Mouse (Mus musculus) ovary, adult 18-20 months (tissue): ENCODE data around the gene Atp8b5.

ENCODE experiments used
- DNase-seq: peaks from one replicate; pipeline ENCODE4 v3.0.0; 2022; ENCODE audit warnings: low spot score, mixed read lengths

Atp8b5 gene

GRCm38 (mm10) chr4:43266623-43267322, at the start of gene Atp8b5:
Gene Atp8b5 (plus strand): TSS chr4:43267159.
- peak; percentile 82 for DNase-seq

- DNase-seq, result no peak
These were observed 49.0 kb upstream of the Atp8b5 start for GRCm38 (mm10) chr4:43217997-43218396.

GRCm38 (mm10) chr4:43231821-43232220, 35.1 kb upstream of the Atp8b5 start:
- DNase-seq, result no peak

- DNase-seq, result no peak
These were observed 34.0 kb upstream of the Atp8b5 start for GRCm38 (mm10) chr4:43232985-43233384.

GRCm38 (mm10) chr4:43233489-43233888, 33.5 kb upstream of the Atp8b5 start:
- DNase-seq, result no peak

- DNase-seq, result no peak
These were observed 30.1 kb upstream of the Atp8b5 start for GRCm38 (mm10) chr4:43236898-43237297.

- DNase-seq, result no peak
These were observed 26.2 kb upstream of the Atp8b5 start for GRCm38 (mm10) chr4:43240716-43241115.

GRCm38 (mm10) chr4:43244022-43244421, 22.9 kb upstream of the Atp8b5 start:
- DNase-seq, result no peak

- DNase-seq, result no peak
These were observed 21.2 kb upstream of the Atp8b5 start for GRCm38 (mm10) chr4:43245776-43246175.

GRCm38 (mm10) chr4:43248026-43248425, 18.9 kb upstream of the Atp8b5 start:
- DNase-seq, result no peak

GRCm38 (mm10) chr4:43248909-43249308, 18.1 kb upstream of the Atp8b5 start:
- no peak for DNase-seq

GRCm38 (mm10) chr4:43251269-43251668, 15.7 kb upstream of the Atp8b5 start:
- DNase-seq, result no peak

GRCm38 (mm10) chr4:43257040-43257439, 9.9 kb upstream of the Atp8b5 start:
- DNase-seq, result no peak

- peak; percentile 9 for DNase-seq
These were observed 8.4 kb upstream of the Atp8b5 start for GRCm38 (mm10) chr4:43258556-43258955.

GRCm38 (mm10) chr4:43259435-43259834, 7.5 kb upstream of the Atp8b5 start:
- DNase-seq, result no peak

GRCm38 (mm10) chr4:43260096-43260495, 6.9 kb upstream of the Atp8b5 start:
- no peak for DNase-seq

GRCm38 (mm10) chr4:43262821-43263220, 4.1 kb upstream of the Atp8b5 start:
- no peak for DNase-seq

- no peak for DNase-seq
These were observed 813 bp upstream of the Atp8b5 start for GRCm38 (mm10) chr4:43266146-43266545.

GRCm38 (mm10) chr4:43267323-43267658, 332 bp downstream of the Atp8b5 start:
- no peak for DNase-seq

GRCm38 (mm10) chr4:43285476-43285875, 18.5 kb downstream of the Atp8b5 start:
- DNase-seq, result no peak

GRCm38 (mm10) chr4:43287305-43287704, 20.3 kb downstream of the Atp8b5 start:
- DNase-seq, result no peak

- DNase-seq, result no peak
These were observed 27.0 kb downstream of the Atp8b5 start for GRCm38 (mm10) chr4:43294001-43294400.

- DNase-seq, result no peak
These were observed 42.9 kb downstream of the Atp8b5 start for GRCm38 (mm10) chr4:43309696-43310338.

GRCm38 (mm10) chr4:43321536-43321935, 54.6 kb downstream of the Atp8b5 start:
- DNase-seq, result no peak
